Mouse (Mus musculus) forebrain, embryonic 11.5 days (tissue): Measurements from ENCODE around the gene Nanos3. TPM values are rescaled to one million over a fixed set of nuclear protein-coding genes. Genes with fewer than 3 reads are reported as not detected.

Source experiments
- ATAC-seq: fragments of 200-750 bp; cut with Nextera tagmentation; replicated peaks from 2 replicates; pipeline ENCODE4 v1.8.0; 2017; ENCODE audit warnings: moderate TSS enrichment; ENCODE audit not compliant: low FRiP score
- DNase-seq: peaks from one replicate; pipeline ENCODE4 v3.0.0-alpha.2; 2017; ENCODE audit warnings: low spot score
- H3K27ac ChIP-seq: fragments of 300-500 bp; sonication (generic); 2 replicates; pipeline ENCODE4 v1.5.1; 2014; ENCODE audit warnings: low read depth, low read length
- H3K27me3 ChIP-seq: fragments of 300-500 bp; sonication (generic); 2 replicates; pipeline ENCODE4 v1.6.1; 2014; ENCODE audit warnings: mild to moderate bottlenecking, low read length, mixed read lengths; ENCODE audit not compliant: control insufficient read depth, insufficient read depth
- H3K36me3 ChIP-seq: fragments of 300-500 bp; sonication (generic); 2 replicates; pipeline ENCODE4 v1.6.1; 2014; ENCODE audit warnings: mild to moderate bottlenecking, low read length, moderate library complexity, mixed read lengths; ENCODE audit not compliant: control insufficient read depth, insufficient read depth
- H3K4me1 ChIP-seq: fragments of 300-500 bp; sonication (generic); replicated peaks from 2 replicates; pipeline ENCODE4 v1.6.1; 2014; ENCODE audit warnings: low read length, mixed read lengths; ENCODE audit not compliant: control insufficient read depth, insufficient read depth
- H3K4me2 ChIP-seq: fragments of 300-500 bp; sonication (generic); 2 replicates; pipeline ENCODE4 v1.6.1; 2014; ENCODE audit warnings: low read depth, mild to moderate bottlenecking, low read length, moderate library complexity, mixed read lengths; ENCODE audit not compliant: severe bottlenecking
- H3K4me3 ChIP-seq: fragments of 300-500 bp; sonication (generic); 2 replicates; pipeline ENCODE4 v1.5.1; 2014; ENCODE audit warnings: low read depth, low read length
- H3K9ac ChIP-seq: fragments of 300-500 bp; sonication (generic); 2 replicates; pipeline ENCODE4 v1.6.1; 2014; ENCODE audit warnings: low read length
- H3K9me3 ChIP-seq: fragments of 300-500 bp; sonication (generic); 2 replicates; pipeline ENCODE4 v1.6.1; 2016; ENCODE audit warnings: low read length, mixed read lengths; ENCODE audit not compliant: control insufficient read depth
- WGBS: fragments of 180-500 bp; shearing (Covaris S2); extraction: QIAGEN DNeasy Blood & Tissue Kit; methylation state at CpG from one replicate; pipeline ENCODE4 v1.1.7; 2014; 5-methylcytosine and 5-hydroxymethylcytosine counted together
- polyA plus RNA-seq: library from polyadenylated mRNA; unstranded; fragments of >200 nt; fragmentation: Nextera tagmentation; extraction: Ambion mirVana; gene quantifications from 2 replicates; pipeline ENCODE4 v1.2.1, GENCODE M21; 2014

Nanos3 gene
- polyA plus RNA-seq, 1 experiment from 2014 or later: 2.9 TPM

DNA sequence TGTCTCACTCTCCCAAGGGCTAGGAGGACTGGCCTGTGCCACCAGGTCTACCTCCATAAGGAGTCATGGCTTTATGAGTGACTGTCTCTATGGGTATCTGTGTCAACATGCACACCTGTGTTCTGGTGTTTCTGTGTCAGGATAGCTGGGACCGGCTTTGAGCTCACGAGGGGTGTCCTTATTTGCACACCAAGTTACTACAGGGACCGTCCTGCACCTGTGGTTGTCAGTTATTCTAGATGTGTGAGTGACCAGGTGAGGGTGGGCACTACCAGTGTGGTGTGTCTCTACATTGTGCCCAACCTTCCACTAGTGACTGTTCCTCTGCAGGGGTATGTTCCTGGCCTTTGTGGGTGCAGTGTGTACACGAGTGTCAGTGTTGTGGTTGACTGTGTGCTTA is 2.2 kb downstream of the Nanos3 start:
- H3K27me3 ChIP-seq: no peaks in the 10 kb centered on the region
- H3K27ac ChIP-seq: peak overlapping the region; percentile 83; the same call in 1 of the 2 replicates
- H3K36me3 ChIP-seq: no peaks in the 10 kb centered on the region
- H3K9me3 ChIP-seq: no peaks in the 10 kb centered on the region
- DNase-seq (no peak), ATAC-seq (no peak)
- 69% methylated on average over 4 of the region's 4 CpGs for WGBS
- peaks cover 29% of the 10 kb centered on the region for H3K4me1 ChIP-seq
- H3K9ac ChIP-seq: peak overlapping the region; percentile 100
- peak overlapping the region; percentile 82 for H3K4me3 ChIP-seq
- H3K4me2 ChIP-seq: peak overlapping the region; percentile 67

DNA sequence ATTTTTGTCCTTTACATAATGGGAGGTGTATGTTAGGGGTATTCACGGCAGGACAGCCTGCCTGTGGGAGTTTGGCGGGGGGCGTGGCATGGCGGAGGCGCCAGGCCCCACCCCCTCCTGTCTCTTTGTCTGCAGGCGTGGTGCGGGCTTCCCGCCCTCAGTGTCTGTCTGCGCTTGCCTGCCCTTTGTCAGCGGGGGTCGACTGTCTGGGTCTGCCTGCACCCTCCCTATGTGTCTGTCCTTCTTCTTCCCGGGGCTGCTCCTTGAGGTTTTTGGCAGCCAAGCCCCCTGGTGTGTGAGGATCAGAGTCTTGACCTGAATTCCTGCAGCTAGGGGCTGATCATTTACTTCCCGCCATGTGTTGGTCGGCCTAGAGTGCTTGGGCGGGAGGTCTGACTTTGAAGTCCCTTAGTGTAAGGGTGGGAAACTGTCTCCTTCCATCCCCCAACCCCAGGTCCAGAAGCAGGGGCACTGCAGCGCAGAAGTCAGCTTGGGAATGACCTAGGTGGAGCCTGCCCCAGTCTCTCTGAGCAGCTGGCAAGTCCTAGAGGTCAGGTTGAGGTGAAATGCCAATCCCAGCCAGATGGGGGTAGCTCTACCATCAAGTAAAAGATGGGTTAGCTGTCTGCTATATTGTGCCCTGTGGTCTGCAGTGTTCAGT is 4.4 kb downstream of the Nanos3 start:
- H3K4me3 ChIP-seq: peak overlapping the region; percentile 15
- H3K4me1 ChIP-seq: peaks cover 23% of the 10 kb centered on the region
- peak overlapping the region; percentile 75 for H3K9ac ChIP-seq
- no peaks in the 10 kb centered on the region for H3K27me3 ChIP-seq
- ATAC-seq: peak; percentile 79
- H3K27ac ChIP-seq: peak overlapping the region; percentile 92
- no peaks in the 10 kb centered on the region for H3K9me3 ChIP-seq
- peak overlapping the region; percentile 61 for H3K4me2 ChIP-seq
- no peaks in the 10 kb centered on the region for H3K36me3 ChIP-seq
- WGBS: under 1% methylated on average over 16 of the region's 16 CpGs
- peak; percentile 91 for DNase-seq

DNA sequence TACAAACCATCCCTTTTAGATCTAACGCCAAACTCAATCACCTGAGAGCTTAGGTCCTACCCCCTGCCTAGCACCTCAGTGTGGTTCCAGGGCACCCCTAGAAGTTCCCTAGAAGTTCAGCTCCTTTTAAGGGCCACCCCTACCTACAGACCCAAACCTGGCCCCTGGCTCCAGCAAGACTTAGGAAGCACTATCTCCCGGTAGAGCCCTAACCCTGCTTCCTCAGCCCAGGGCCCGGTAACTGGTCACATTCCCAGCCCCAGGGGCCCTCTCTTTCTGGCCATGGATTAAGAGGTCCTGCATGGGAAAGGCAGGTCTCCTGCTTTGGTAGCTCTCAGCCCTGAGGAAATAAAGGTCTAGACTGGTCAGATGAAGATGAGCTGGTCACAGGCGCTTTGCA is 5.1 kb downstream of the Nanos3 start:
- WGBS: 11% methylated on average over 4 of the region's 4 CpGs

DNA sequence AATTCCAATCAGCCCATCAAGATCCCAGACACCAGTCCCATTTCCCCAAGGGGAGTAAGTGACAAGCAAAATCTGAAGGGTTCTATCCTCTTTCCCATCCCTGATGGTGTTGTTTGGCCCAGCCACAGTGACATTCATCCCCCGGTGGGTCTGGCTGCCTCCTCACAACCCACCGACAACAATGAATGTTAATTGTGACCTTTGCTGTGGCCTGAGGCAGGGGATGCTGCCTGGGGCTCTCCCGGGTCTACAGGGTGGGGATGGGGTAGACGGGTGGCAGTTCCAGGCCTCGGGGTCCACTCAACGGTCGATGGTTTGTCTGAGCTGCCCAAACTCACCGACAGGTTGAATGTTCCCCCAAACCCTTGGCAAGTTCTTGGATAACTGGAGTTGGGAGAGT is 6.4 kb downstream of the Nanos3 start:
- Histone ChIP-seq H3K4me3 (no peak overlapping the region), H3K9me3 (no peaks in the 10 kb centered on the region), H3K4me2 (no peak overlapping the region), H3K36me3 (no peaks in the 10 kb centered on the region), H3K9ac (no peak overlapping the region), H3K27me3 (no peaks in the 10 kb centered on the region), H3K27ac (no peak overlapping the region), H3K4me1 (peaks cover 23% of the 10 kb centered on the region)
- no peak for ATAC-seq
- DNase-seq: no peak
- 87% methylated on average over 8 of the region's 8 CpGs for WGBS

More for the DNA sequence above, 5.1 kb downstream of the Nanos3 start:
- Histone ChIP-seq H3K27me3 (no peaks in the 10 kb centered on the region), H3K4me2 (peak overlapping the region; percentile 61), H3K4me1 (peaks cover 23% of the 10 kb centered on the region), H3K9me3 (no peaks in the 10 kb centered on the region), H3K27ac (peak overlapping the region; percentile 92), H3K9ac (peak overlapping the region; percentile 75), H3K36me3 (no peaks in the 10 kb centered on the region), H3K4me3 (peak overlapping the region; percentile 15)
- ATAC-seq: no peak
- DNase-seq: no peak

DNA sequence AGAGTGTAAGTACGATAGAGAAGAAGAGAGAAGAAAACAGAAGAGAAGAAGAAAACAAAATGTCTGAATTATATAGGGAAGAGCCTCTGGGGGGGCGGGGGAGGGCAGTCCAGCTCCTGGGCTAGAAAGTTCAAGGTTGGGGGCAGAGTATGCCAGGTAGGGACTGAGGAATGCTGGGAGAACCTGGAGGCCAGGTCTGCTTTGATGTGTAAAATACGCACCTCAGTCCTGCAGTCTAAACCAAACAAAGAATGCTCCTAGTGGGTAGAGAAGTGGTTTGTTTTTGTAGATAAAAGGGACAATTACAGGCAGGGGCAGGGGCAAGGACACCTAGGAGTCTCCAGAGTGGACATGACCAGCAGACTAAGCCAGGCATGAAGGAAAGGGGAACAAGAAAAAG is 7.6 kb downstream of the Nanos3 start:
- 91% methylated on average over 3 of the region's 3 CpGs for WGBS
- no peak overlapping the region for H3K27ac ChIP-seq
- H3K36me3 ChIP-seq: no peaks in the 10 kb centered on the region
- no peaks in the 10 kb centered on the region for H3K9me3 ChIP-seq
- H3K9ac ChIP-seq: no peak overlapping the region
- no peak for ATAC-seq
- H3K4me3 ChIP-seq: no peak overlapping the region
- peaks cover 23% of the 10 kb centered on the region for H3K4me1 ChIP-seq
- no peak for DNase-seq
- no peak overlapping the region for H3K4me2 ChIP-seq
- H3K27me3 ChIP-seq: no peaks in the 10 kb centered on the region

DNA sequence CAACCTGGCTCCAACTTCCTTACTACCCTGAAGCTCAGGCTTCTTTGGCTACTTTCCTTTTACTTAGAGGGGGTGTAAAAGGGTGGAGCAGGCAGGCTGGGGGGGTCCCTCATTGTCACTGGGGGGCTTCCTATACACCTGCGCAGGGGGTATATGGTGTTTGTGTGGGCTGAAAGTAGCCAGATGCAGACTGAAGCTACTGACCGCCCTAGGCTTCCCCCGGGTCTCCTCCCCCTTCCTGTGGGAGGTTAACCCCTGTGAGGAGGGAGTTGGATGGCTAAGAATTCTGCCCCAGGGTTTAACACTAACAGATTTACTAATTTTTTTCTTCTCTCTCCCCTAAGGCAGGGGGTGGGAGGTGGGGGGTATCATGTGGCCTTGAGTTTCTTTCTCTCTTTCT is 8.5 kb downstream of the Nanos3 start:
- WGBS: 57% methylated on average over 3 of the region's 3 CpGs

DNA sequence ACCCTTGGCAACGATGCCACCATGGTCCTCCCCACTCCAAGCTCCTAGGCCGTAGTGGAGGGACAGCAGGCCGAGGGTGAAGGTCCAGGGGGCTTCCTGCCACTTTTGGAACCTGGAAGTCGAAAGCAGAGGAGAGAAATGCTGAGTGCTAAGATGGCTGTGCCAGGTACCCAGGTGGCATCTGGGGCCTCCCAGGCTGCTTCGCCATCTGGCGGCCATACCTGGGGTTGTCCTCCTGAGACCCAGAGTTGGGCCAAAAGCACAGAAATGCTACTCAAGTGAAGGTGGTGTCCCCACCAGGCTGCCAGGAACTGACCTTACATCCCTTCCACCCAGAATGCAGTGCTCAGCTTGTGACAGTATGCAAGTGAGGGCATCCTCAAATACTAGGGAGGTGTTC is 11.2 kb downstream of the Nanos3 start:
- WGBS: 77% methylated on average over 6 of the region's 6 CpGs
- Histone ChIP-seq H3K27ac (no peak overlapping the region), H3K4me3 (no peak overlapping the region), H3K36me3 (peaks cover 5% of the 10 kb centered on the region; the same call in 1 of the 2 replicates), H3K4me2 (no peak overlapping the region), H3K9me3 (no peaks in the 10 kb centered on the region), H3K4me1 (no peaks in the 10 kb centered on the region), H3K27me3 (no peaks in the 10 kb centered on the region), H3K9ac (no peak overlapping the region)
- ATAC-seq (no peak), DNase-seq (no peak)

More for the DNA sequence above, 8.5 kb downstream of the Nanos3 start:
- no peak overlapping the region for H3K27ac ChIP-seq
- ATAC-seq: no peak
- DNase-seq: no peak
- H3K4me2 ChIP-seq: no peak overlapping the region
- no peak overlapping the region for H3K9ac ChIP-seq
- no peaks in the 10 kb centered on the region for H3K27me3 ChIP-seq
- peaks cover 5% of the 10 kb centered on the region; the same call in 1 of the 2 replicates for H3K36me3 ChIP-seq
- no peaks in the 10 kb centered on the region for H3K9me3 ChIP-seq
- no peak overlapping the region for H3K4me3 ChIP-seq
- H3K4me1 ChIP-seq: peaks cover 23% of the 10 kb centered on the region

DNA sequence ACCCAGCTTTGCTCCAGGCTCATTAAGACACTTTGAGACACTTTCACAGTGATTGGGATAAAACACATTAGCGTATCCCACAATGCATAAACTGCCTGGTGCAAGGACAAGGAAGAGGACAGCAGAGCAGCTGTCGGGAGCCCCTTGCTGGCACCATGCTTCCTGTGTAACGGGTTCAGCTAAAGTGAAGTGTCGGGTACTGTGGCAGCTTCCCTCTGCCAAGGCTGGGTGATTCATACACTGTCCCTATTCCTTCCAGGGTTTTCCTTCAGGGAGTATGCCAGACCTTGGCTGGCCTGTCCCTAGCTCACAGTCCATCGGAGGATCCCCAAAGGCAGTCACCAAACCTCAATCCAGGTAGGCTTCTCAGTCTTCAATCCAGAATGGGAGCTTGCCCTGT is 14.9 kb downstream of the Nanos3 start:
- Histone ChIP-seq H3K4me1 (no peaks in the 10 kb centered on the region), H3K9me3 (no peaks in the 10 kb centered on the region), H3K4me3 (no peak overlapping the region), H3K27me3 (no peaks in the 10 kb centered on the region), H3K9ac (no peak overlapping the region), H3K27ac (no peak overlapping the region), H3K4me2 (no peak overlapping the region), H3K36me3 (peaks cover 5% of the 10 kb centered on the region; the same call in 1 of the 2 replicates)
- ATAC-seq: no peak
- no peak for DNase-seq
- 91% methylated on average over 5 of the region's 5 CpGs for WGBS

DNA sequence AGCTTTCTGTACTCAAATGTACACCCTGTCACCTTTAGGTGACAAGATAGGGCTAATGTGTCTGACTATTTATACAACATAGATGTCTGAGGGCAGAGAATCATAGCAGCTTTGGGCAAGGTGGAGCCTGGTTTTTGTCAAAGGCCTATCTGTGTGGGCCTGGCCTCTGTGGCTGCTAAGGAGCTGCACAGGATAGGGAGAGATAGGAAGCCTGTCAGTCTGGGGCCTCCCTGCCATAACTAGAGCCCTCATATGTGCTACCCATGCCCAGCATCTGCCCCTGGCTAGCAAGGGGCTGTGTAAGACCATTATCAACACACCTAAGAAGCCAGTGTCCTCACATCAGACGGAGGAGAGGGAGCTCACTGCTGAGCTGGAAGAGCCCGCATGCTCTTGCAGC is 17.3 kb downstream of the Nanos3 start:
- ATAC-seq (no peak), DNase-seq (no peak)
- no peaks in the 10 kb centered on the region for H3K9me3 ChIP-seq
- peaks cover 5% of the 10 kb centered on the region; the same call in 1 of the 2 replicates for H3K36me3 ChIP-seq
- H3K4me1 ChIP-seq: no peaks in the 10 kb centered on the region
- no peak overlapping the region for H3K27ac ChIP-seq
- no peak overlapping the region for H3K4me3 ChIP-seq
- H3K27me3 ChIP-seq: no peaks in the 10 kb centered on the region
- H3K9ac ChIP-seq: no peak overlapping the region
- no peak overlapping the region for H3K4me2 ChIP-seq
- WGBS: 93% methylated on average over 2 of the region's 2 CpGs
